In genomic region chr10:117235866-117236265, GRCm38 (mm10) we compare ENCODE assay signal across 22 mouse cellular contexts. TPM values are rescaled to one million over a fixed set of nuclear protein-coding genes. Genes with fewer than 3 reads are reported as not detected.
DNase-seq lines count a peak whose midpoint lies in the region; ATAC-seq and TF ChIP-seq lines count a peak whose summit lies in the region.
"Had no signal": no experiment of that assay in that cellular context is flagged by ENCODE, and none has a peak within 500 bp of the region (broad histone marks: within the 10 kb centered on the region; RNA-seq: fewer than 3 reads in every experiment).

No protein-coding gene starts in this region.

- WGBS in lung, embryonic 14.5 days = 21% methylated on average over 11 of the region's 11 CpGs
- 37% methylated on average over 11 of the region's 11 CpGs for WGBS in lung, adult 2 months
- WGBS in forebrain, postnatal 0 days = 62% methylated on average over 11 of the region's 11 CpGs

- peak overlapping the region; percentile 7; the same call in 1 of the 2 replicates for H3K4me3 ChIP-seq in lung, embryonic 14.5 days (ENCODE audit: low read depth, low read length)
- no peak overlapping the region for H3K4me3 ChIP-seq in lung, adult 2 months (replicated peaks; ENCODE audit: extremely low read depth, low read depth, low read length)
- no peak overlapping the region for H3K4me3 ChIP-seq in forebrain, postnatal 0 days (ENCODE audit: low read depth, low read length)
- H3K4me3 ChIP-seq: liver, embryonic 12.5 days; midbrain, embryonic 12.5 days; neural tube, embryonic 13.5 days had no signal

- H3K4me2 ChIP-seq in lung, embryonic 14.5 days = peak overlapping the region; percentile 40
- no peak overlapping the region for H3K4me2 ChIP-seq in forebrain, postnatal 0 days (ENCODE audit: low read depth)
- H3K4me2 ChIP-seq: liver, embryonic 12.5 days; midbrain, embryonic 12.5 days; neural tube, embryonic 13.5 days had no signal

- 0 out of 2 replicates have a peak, but pooled peaks cover 3% of the 10 kb centered on the region for H3K4me1 ChIP-seq in lung, embryonic 14.5 days (ENCODE audit: insufficient read depth)
- no peaks in the 10 kb centered on the region for H3K4me1 ChIP-seq in lung, adult 2 months (ENCODE audit: control insufficient read depth, insufficient read depth, low read length)
- no peaks in the 10 kb centered on the region for H3K4me1 ChIP-seq in forebrain, postnatal 0 days (ENCODE audit: insufficient read depth)
- H3K4me1 ChIP-seq: midbrain, embryonic 12.5 days; neural tube, embryonic 13.5 days had no signal

- peak; percentile 67 for DNase-seq in heart, adult 11 months
- DNase-seq in heart, adult 9 months (ENCODE audit: low spot score in 2 of 2) = no peak
- DNase-seq in lung, embryonic 14.5 days = peak; percentile 61
- no peak for DNase-seq in lung, adult 2 months
- peak; percentile 62 for DNase-seq in lung, postnatal 25 days (ENCODE audit: low spot score)
- DNase-seq in retina, embryonic 14.5 days (ENCODE audit: low spot score) = no peak
- no peak for DNase-seq in cerebellum, adult 11 months
- DNase-seq in forebrain, postnatal 0 days = no peak
- DNase-seq: adrenal gland, adult 2 months; cerebellum, adult 11-12 months; cerebellum, postnatal 25 days; kidney, adult 2 months; kidney, postnatal 36 days; right cerebral cortex, postnatal 14 days; thymus, postnatal 36 days had no signal

- H3K9ac ChIP-seq in lung, embryonic 14.5 days = no peak overlapping the region
- H3K9ac ChIP-seq in forebrain, postnatal 0 days = no peak overlapping the region
- H3K9ac ChIP-seq: liver, embryonic 12.5 days; midbrain, embryonic 12.5 days; neural tube, embryonic 13.5 days had no signal

- H3K27ac ChIP-seq in lung, embryonic 14.5 days (ENCODE audit: low read depth) = no peak overlapping the region
- H3K27ac ChIP-seq in forebrain, postnatal 0 days (ENCODE audit: low read depth, low read length) = no peak overlapping the region
- H3K27ac ChIP-seq: liver, embryonic 12.5 days; midbrain, embryonic 12.5 days; neural tube, embryonic 13.5 days had no signal

- H3K36me3 ChIP-seq in lung, embryonic 14.5 days (ENCODE audit: insufficient read depth) = no peaks in the 10 kb centered on the region
- no peaks in the 10 kb centered on the region for H3K36me3 ChIP-seq in forebrain, postnatal 0 days (ENCODE audit: insufficient read depth)
- H3K36me3 ChIP-seq: liver, embryonic 12.5 days; midbrain, embryonic 12.5 days; neural tube, embryonic 13.5 days had no signal

- no peak for TF ChIP-seq CTCF in lung, embryonic 14.5 days (IDR thresholded peaks at IDR 0.05; ENCODE audit: low read depth)
- no peak for TF ChIP-seq CTCF in lung, adult 2 months (IDR thresholded peaks at IDR 0.05; ENCODE audit: insufficient read depth, low read length)
- no peak for TF ChIP-seq CTCF in forebrain, postnatal 0 days (IDR thresholded peaks at IDR 0.05; ENCODE audit: low read depth)

- ATAC-seq in lung, embryonic 14.5 days (ENCODE audit: insufficient read depth) = peak; percentile 69; the same call in 1 of the 2 replicates
- ATAC-seq in forebrain, postnatal 0 days = no peak
- ATAC-seq: forebrain, embryonic 14.5 days; liver, embryonic 12.5 days had no signal

- TF ChIP-seq POLR2A in lung, adult 2 months (IDR thresholded peaks at IDR 0.05; ENCODE audit: borderline replicate concordance, extremely low read depth, low read depth, low read length) = no peak

- H3K9me3 ChIP-seq in lung, embryonic 14.5 days (ENCODE audit: low read depth, low read length) = no peaks in the 10 kb centered on the region
- H3K9me3 ChIP-seq in forebrain, postnatal 0 days (ENCODE audit: low read length) = no peaks in the 10 kb centered on the region
- H3K9me3 ChIP-seq: liver, embryonic 12.5 days; midbrain, embryonic 12.5 days; neural tube, embryonic 13.5 days had no signal

- no peaks in the 10 kb centered on the region for H3K27me3 ChIP-seq in lung, embryonic 14.5 days (ENCODE audit: insufficient read depth, low read length)
- no peaks in the 10 kb centered on the region for H3K27me3 ChIP-seq in forebrain, postnatal 0 days (ENCODE audit: insufficient read depth, low read length)
- H3K27me3 ChIP-seq: liver, embryonic 12.5 days; midbrain, embryonic 12.5 days; neural tube, embryonic 13.5 days had no signal

RNA-seq across cellular contexts. Expression of gene 9530003J23Rik, which starts 2.6 kb away (rescaled TPM):
- polyA plus RNA-seq in lung, embryonic 14.5 days (2014; fragmentation: Nextera tagmentation; extraction: Ambion mirVana) = not detected in 2 replicates
- 0.14 and 0.27 TPM in 2 replicates for polyA plus RNA-seq in lung, adult 2 months (2012; rRNA removed)
- total RNA-seq in forebrain, postnatal 0 days (2014; rRNA removed) = not detected in 2 replicates
- 0.13 and 0.21 TPM in 2 replicates for polyA plus RNA-seq in forebrain, postnatal 0 days (2015; fragmentation: Nextera tagmentation; extraction: Ambion mirVana)
- total RNA-seq: adrenal gland, adult 2 months; layer of hippocampus, postnatal 10 days; left cerebral cortex, postnatal 10 days had no signal
- polyA plus RNA-seq: adrenal gland, adult 2 months; forebrain, embryonic 14.5 days; hindbrain, embryonic 11.5 days; kidney, adult 2 months; liver, embryonic 12.5 days; midbrain, embryonic 12.5 days; neural tube, embryonic 13.5 days had no signal

RNA-seq across cellular contexts. Expression of gene Yeats4, which starts 11.6 kb away (rescaled TPM):
- polyA plus RNA-seq in lung, embryonic 14.5 days (2014; fragmentation: Nextera tagmentation; extraction: Ambion mirVana) = 73.0 and 74.9 TPM in 2 replicates
- 19.8 and 21.3 TPM in 2 replicates for polyA plus RNA-seq in lung, adult 2 months (2012; rRNA removed)
- total RNA-seq in forebrain, postnatal 0 days (2014; rRNA removed) = 90.9 and 92.3 TPM in 2 replicates
- 96.8 and 104 TPM in 2 replicates for polyA plus RNA-seq in forebrain, postnatal 0 days (2015; fragmentation: Nextera tagmentation; extraction: Ambion mirVana)

RNA-seq across cellular contexts. Expression of gene Lyz2, which starts 46.3 kb away (rescaled TPM):
- polyA plus RNA-seq in lung, embryonic 14.5 days (2014; fragmentation: Nextera tagmentation; extraction: Ambion mirVana) = 105 and 131 TPM in 2 replicates
- polyA plus RNA-seq in lung, adult 2 months (2012; rRNA removed) = 3,937 and 4,776 TPM in 2 replicates
- total RNA-seq in forebrain, postnatal 0 days (2014; rRNA removed) = 10.2 and 14.2 TPM in 2 replicates
- 25.6 and 29.5 TPM in 2 replicates for polyA plus RNA-seq in forebrain, postnatal 0 days (2015; fragmentation: Nextera tagmentation; extraction: Ambion mirVana)

RNA-seq across cellular contexts. Expression of gene Lyz1, which starts 56.8 kb away (rescaled TPM):
- not detected in 2 replicates for polyA plus RNA-seq in lung, embryonic 14.5 days (2014; fragmentation: Nextera tagmentation; extraction: Ambion mirVana)
- polyA plus RNA-seq in lung, adult 2 months (2012; rRNA removed) = 304 and 343 TPM in 2 replicates
- not detected in 2 replicates for total RNA-seq in forebrain, postnatal 0 days (2014; rRNA removed)
- 0.16 TPM in 1 of 2 replicates, not detected in the other for polyA plus RNA-seq in forebrain, postnatal 0 days (2015; fragmentation: Nextera tagmentation; extraction: Ambion mirVana)
- polyA plus RNA-seq: forebrain, embryonic 14.5 days; hindbrain, embryonic 11.5 days; liver, embryonic 12.5 days; midbrain, embryonic 12.5 days had no signal

Comparison
In these comparisons a context has a peak if more than half of its experiments do, and no peak if none do; other contexts are left out.
1. DNase-seq: peak in heart, adult 11 months (single experiment), lung, embryonic 14.5 days (single experiment) and lung, postnatal 25 days (single experiment); none in heart, adult 9 months (0 of 2), lung, adult 2 months (single experiment), retina, embryonic 14.5 days (single experiment), cerebellum, adult 11 months (single experiment) and forebrain, postnatal 0 days (single experiment).
2. RNA of gene Lyz2, which starts 46.3 kb away (polyA plus RNA-seq): 3,937 to 4,776 TPM in lung, adult 2 months; 105 to 131 TPM in lung, embryonic 14.5 days and 25.6 to 29.5 TPM in forebrain, postnatal 0 days; every median in the first group is over 10 times any median in the second.